Mouse (Mus musculus) monocyte, adult 2 months (primary cell): Measurements from ENCODE around the gene Cdc6.
"Not testable (repeated sequence)": the region's sequence is repeated elsewhere in the genome, so short reads cannot be mapped to it uniquely, and the experiment has no call there.

ENCODE experiments used
- DNase-seq, 2 experiments: peaks; one replicate each; pipeline ENCODE4 v3.0.0; 2022; ENCODE audit warnings: low spot score in 2 of 2, low read depth in 1 of 2

Gene Cdc6

DNA sequence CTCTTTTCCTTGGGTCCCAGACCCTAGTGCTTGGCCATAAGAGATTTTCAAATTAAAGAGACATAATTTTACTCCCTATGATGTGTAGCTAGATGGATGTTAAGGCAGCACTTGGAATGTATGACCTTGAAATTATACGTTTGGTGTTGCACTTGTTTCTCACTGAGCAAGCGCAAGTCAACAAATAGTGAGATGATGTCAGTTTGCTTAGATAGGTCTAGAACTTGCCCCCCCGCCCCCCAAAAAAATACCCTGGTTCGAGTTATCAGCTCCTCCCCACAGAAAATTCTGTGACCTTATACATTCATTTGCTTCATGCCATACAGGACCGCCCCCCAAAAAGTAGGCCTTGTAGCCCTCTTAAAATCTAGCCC lies 551 bp upstream of the Cdc6 start:
- DNase-seq = no peak

DNA sequence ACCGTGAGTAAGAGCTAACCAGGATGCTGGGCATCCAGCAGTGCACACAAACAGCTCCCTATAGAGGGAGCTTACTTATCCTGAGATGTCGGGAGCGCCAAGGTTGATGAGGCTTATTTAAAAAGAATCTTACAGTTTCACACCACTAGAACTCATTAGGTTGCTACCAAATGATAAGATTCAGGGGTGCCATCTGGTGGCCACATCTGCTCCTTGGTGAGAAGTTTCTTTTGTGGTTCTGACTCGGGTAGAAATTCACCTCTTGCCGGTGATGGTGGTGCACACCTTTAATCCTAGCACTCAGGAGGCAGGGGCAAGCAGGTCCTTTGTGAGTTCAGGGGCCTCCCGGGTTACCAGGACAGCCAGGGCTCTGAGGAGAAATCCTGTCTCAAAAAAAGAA lies 2.1 kb downstream of the Cdc6 start:
- DNase-seq = peak in 1 of 2 experiments; percentile 37

DNA sequence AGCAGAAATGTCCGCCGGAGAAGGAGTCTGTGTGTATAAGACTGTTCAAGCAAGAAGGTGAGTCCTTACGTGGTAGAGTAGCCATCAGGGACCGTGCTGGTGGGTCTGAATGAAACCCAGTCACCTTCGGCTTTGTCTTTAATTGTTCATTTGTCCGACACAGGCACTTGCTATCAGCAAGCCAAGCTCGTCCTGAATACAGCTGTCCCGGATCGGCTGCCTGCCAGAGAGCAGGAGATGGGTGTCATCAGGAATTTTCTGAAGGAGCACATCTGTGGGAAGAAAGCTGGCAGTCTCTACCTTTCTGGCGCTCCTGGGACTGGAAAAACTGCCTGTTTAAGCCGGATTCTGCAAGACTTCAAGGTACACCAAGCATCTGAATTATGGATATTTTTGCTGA lies 2.8 kb downstream of the Cdc6 start:
- no peak for DNase-seq

DNA sequence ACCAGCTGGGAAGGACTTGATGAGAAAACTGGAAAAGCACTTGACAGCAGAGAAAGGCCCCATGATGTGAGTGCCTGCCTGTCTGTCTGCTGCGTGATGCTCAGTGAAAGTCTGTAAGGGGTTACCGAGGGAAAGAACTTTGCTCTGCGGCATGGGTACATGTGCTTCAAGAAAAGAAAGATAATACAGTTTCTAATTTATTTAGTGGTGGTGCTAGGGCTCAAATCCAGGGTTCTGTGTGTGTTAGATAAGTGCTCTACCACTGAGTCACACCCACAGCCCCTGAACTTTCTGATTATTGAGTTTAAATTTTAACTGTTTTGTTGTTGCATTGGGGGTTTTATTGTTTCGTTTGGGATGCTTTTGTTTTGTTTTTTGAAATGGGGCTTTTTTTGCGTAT lies 3.9 kb downstream of the Cdc6 start:
- DNase-seq = no peak

DNA sequence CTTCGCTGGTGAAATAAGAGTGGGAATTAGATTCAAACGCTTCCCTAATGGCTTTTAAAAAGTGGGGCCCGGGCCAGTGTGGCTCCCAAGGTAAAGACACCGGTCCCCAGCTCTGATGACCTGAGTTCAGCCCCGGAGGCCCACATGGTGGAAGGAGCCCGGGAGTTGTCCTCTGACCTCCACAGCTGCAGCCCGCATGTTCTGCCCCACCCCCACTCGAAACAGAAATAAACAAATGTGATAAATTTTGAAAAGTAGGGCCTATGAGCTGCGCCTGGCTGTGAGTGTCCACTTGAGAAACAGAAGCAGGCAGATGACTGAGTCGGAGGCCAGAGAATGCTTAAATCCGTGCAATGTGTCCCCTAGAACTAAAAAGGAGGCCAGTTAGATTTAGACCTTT lies 6.6 kb downstream of the Cdc6 start:
- DNase-seq = no peak

DNA sequence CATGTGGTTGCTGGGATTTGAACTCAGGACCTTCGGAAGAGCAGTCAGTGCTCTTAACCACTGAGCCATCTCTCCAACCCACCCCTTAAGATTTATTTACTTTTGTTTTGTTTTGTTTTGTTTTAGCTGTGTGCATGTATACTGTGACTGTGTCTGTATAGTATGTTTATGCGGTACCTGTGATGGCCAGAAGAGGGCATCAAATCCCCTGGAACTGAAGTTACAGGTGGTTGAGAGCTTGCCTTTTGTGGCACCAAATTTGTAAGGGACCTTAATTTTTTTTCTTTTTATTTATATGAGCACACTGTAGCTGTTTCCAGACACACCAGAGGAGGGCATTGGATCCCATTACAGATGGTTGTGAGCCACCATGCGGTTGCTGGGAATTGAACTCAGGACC lies 8.8 kb downstream of the Cdc6 start:
- not testable (repeated sequence) for DNase-seq

DNA sequence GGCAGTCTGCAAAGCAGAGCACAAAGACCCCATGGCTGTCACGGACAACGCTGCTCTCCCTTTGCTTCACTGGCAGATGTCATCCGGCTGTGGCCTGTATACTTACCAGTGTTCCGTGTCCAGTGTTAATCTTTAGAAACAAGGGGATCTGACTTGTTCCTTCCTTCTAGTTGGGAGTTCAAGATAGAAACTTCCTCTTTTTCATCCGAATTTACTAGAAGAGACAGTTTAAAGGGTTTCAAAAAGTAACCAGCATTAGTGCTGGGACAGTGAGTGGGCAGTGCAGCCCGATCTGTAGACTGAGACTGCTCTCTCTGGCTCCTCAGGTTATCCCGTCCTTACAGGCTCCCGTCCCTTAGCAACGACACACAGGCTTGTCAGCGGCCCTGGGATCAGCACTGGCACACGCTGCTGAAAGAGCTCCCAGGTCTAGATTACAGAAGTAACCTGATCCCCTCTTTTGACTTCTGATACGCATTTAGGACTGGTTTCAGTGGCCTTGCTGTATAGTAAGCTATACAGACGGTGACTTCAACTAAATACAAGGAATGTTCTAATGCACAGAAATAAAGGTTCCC lies 9.9 kb downstream of the Cdc6 start:
- DNase-seq = no peak

DNA sequence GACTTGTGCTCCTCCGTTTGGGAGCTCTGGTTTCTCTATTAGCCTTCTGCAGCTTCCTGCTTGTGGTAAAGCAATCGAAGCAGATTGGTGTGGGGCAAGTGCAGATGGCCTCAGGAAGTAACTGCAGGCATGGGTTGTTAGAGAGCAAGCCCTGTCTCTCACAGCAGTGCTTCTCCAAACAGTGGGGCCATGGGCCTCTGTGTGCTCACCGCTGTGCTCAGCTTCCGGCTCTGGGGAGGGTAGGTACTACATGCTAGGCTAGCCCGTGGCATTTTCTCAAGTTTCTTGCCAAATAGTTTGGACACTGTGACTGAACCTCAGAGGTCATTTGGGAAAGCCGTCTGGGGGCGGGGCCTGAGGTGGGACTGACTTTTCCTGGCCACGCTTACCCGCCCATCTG lies 10.6 kb downstream of the Cdc6 start:
- peak; percentile 41 to 59 for DNase-seq

DNA sequence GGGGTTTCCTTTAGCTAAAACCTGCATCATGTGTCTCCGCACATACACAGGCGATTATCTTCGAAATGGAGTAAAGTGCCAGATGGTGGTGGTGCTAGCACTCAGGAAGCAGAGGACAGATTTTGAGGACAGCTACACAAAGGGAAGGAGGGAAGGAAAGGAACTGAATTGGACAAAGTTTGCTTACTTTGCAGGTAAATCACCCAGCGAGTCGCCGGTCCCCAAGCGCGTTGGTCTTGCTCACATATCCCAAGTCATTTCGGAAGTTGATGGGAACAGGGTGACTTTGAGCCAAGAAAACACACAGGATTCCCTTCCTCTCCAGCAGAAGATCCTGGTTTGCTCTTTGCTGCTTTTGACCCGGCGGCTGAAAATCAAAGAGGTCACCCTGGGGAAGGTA lies 11.4 kb downstream of the Cdc6 start:
- no peak for DNase-seq

DNA sequence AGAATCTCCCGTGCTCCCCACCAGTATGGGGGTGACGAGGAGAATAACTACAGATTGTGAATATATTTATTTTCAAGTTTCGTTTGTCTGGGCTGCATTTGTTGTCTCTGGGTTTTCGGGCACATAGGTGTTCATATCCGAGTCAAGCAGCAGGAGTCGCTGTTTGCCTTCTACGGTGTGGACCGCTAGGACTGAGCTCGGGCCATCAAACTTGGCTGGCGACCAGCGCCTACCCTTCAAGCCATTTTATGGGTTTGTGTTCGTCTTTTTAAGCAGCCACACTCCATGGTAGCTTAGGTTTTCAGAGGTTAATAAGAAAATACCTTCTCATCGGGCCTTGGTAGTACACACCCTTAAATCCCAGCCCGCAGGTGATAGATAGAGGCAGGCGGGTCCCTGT lies 14.2 kb downstream of the Cdc6 start:
- DNase-seq = not testable (repeated sequence)

DNA sequence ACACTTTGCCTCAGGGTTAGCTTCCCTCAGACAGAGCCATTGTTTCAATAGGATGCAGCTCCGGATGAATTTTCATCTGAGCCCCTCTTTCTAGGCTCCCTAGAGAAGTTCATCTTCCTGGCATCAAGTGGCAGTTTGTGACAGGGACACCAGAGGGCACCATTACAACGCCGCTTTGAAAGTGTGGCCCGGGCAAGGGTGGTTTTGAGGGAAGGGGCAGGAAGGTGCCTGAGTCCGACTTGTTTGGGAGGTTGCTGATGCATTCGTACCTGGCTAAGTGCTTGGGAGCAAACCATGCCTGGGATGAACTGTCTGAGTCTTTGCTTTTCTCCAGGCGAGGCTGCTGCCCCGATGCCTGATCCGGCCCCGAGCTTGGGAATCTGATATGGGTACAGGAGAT lies 14.7 kb downstream of the Cdc6 start:
- DNase-seq = not testable (repeated sequence)

DNA sequence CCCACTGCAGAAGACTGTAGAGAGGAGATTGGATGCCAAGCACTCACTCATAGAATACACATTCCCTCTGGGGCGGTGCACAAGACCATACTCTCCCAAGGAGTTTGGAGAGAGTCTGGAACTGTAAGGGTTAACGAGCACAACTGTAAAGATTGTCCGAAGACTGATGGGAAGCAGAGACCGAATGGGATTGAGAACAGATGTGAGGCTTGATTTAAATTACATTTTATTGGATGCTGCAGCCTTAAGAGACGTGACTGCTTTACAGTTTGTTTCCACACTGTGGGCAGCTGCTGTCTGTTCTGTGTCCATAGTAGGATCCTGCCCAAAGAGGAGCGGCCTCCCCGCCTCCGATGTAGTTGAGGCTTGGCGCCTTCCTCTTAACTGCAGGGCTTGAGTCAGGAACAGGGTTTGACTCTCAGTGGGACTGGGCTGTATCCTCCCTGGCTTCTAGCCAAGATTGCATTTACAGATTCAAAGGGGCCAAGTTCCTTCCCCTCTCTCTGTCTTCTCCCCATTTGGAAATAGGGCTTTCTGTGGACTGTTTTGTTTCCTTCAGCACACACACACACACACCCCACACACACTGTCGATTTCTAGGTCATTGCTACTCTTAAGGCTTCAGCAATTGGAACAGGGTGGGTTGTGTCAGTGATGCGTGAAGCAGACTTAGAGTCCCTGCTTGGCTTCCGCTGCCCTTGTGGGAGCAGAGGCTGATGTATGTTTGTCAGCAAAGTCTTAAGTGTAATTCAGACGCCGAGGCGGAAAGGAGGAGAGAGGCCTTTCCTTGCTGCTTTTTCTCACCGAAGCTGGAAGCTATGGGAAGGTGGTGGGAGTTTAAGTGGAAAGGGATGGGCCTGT lies 15.5 kb downstream of the Cdc6 start:
- not testable (repeated sequence) for DNase-seq

DNA sequence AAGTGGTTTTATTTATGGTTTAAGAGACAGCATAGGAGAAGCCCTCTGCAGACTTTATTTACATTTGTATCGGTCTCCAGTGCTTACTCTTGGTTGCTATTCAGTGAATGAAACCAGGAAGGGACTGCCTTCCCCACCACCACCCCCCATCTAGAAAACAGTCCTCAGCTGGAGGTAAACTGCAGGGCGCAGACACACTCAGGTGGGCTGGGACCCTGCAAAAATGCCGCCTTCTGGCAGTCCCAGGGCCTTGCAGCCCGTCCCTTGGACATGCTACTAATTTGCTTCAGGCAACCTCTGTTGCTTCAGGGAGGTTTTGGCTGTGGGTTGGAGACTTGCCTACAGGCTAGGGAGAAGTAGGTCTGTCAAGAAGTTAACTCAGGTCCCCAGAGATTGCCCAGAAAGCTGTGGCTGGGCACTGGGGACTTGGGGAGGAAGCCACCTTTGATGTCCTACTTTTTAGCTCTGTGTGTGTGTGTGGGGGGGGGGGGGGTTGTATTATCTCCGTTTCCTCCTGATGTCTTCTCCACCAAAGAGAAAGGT lies 17.1 kb downstream of the Cdc6 start:
- DNase-seq = no peak

DNA sequence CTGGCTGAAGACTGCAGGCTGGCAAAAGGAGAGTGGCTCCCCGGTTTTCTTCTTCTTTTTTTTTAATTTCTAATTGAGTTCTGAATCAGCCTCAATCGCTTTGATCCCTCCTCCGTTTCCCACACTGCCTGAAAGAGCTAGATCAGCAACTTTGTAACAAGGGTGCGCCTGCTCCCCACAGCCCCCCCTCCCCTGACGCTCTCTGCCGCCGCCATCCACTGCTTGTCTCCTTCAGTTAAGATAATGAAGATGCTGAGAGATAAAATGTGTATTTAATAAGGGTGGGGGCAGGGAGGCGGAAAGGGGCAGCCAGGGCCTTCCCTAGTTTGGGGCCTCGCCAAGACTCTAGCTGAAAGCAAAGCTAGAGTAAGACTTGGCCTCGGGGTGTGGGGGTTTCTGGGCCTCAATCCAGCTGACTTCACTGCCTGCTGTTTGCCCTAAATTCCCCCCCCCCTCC lies 17.7 kb downstream of the Cdc6 start:
- no peak for DNase-seq

DNA sequence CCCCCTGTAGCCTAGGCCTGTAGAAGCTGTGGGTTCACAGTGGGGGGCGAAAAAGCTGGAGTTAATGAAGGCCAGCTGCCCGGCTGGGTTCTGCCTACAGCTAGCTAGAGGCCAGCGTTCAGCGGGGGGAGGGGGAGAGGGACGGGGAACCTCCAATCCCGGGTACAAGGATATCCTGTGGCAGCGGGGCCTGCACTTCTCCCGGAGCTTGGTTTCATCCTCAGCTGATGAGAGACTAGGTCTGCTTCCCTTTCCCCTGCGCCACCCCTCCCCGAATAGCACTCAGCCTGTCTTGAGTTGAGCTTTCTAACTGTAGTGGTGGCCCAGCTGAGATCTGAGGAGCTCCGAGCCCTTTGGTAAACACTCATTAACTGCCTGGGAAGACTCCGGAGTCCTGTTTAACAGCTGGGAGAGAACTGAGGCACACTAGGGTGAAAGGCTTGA lies 18.3 kb downstream of the Cdc6 start:
- DNase-seq = no peak

DNA sequence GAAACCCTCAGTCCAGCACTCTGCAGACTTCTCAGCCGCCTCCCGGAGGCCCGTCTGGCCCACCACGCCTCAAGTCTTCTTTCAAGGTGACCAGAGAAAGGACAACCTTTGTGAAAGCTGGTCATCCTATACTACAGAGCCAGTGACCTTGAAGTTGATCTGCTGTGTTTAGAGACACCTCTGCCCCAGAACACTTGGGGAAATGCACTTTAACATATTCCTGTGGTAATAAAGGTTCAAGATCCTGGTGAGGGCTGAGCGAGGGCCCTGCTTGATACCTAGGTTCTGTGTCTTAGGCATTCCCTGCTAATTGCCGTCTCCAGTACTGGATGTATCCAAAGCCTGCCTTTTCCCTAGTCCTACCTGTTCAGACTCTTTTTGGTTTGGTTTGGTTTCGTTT lies 19.0 kb downstream of the Cdc6 start:
- DNase-seq = no peak

DNA sequence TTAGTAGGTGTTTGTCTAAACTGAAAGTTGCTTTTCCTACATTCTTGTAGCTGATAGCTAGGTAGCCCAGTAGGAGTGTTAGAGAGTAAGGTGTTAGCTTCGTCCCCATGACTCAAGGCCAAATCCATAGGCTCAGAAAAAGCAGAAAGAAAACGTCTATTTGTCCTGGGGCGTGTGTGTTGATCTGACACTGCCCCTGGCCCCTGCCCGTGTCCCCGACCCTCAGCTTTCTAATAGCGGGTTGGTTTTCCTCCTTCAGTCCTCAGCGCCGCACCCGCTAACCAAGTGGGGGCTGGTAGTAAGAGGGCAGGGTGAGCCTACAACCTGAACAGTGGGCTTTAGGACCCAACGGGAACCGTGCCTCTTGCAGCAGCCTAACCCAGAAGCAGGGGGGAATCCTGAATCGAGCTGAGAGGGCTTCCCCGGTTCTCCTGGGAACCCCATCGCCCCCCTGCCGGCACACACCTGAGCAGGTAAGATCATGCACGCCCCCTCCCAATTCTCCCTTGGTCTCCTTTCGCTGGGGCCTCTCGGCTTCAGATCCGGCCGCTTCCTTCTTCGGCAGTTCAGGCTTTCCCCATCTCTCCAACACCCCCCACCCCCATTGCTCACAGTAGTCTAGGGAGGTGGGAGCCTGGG lies 20.0 kb downstream of the Cdc6 start, which contains the start of gene Rara:
TSS of gene Rara (plus strand) at position 381 of the 639 bp plus-strand sequence.
- no peak for DNase-seq

DNA sequence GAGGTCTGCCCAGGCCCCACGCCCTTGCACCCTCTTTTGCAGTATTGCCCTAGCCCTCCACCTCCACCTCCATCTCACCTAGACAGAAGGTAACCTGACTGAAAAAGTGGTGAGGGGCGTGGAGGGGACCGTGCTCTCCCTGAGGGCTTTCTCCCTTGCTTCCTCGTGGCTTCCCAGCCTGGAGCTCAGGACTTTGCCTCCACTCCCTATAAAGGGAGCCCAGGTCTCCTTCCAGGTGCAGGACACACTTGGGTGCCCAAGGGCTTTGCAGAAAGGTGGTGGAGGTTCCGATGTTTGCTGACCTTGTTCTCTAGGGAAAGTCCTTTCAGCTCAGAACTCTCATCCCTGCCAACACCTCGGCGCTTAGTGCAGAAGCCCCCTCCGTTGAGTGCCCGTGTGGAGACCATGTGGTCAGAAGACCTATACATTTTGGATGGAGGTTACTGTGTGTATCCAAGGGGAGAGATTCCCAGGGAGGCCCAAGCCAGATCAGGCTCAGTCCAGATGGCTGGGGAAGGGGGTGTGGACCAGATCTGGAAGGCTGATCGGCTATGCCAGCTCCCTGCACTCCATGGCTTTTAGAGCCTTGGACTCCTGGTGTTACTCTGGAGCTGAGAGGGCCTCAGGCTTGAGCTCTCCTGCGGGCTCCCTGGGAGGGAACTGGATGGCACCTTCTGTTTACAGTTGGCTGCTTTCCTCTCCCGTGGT lies 20.7 kb downstream of the Cdc6 start:
- no peak for DNase-seq

DNA sequence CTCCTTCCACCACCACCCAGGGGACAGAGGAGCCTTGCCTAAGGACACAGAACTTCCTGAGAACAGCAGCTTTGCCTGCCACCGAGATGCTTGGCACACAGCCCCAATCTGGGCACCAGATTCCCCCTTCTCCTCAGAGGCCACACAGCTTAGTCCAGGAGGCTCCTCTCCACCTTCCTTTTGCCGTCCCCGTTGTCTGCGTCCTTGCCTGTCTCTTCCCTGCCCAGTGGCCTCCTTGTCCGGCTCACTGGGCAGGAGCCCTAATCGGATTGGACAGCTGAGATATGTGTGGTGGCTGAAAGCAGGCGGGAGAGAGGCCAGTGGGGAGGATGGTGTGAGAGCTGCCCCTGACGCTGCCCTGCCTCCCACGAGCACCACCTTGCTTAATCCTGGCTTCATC lies 21.9 kb downstream of the Cdc6 start:
- DNase-seq = no peak

DNA sequence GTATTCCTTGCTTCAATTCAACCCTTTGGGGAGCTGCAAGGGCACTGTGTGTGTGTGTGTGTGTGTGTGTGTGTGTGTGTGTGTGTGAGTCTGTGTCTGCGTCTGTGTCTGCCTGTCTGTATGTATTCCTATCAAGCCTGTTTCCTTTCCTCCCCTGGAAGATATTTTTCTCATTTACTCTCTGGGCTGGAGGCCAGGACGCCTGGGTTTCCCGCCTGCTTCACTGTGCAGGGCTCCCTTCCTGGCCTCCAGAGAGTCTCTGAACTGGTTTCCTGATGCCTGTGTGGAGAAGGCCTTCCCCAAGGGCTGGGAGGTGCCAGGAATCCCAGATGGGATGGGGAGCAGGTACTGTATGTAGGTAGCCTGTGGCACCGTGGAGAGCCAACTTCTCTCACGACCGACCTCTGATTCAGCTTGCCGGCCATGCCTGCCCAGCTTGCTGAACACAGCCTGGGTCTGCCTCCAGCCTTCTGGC lies 22.6 kb downstream of the Cdc6 start:
- no peak for DNase-seq
